Mouse (Mus musculus) left cerebral cortex, adult 8-10 months (tissue): ENCODE data around the gene Lamtor5. TPM values are rescaled to one million over a fixed set of nuclear protein-coding genes. Genes with fewer than 3 reads are reported as not detected.

Experiments
- total RNA-seq, 4 experiments: library from RNA; stranded (reverse); gene quantifications; 2 replicates each; pipeline ENCODE4 v1.2.4; 2022

Gene Lamtor5
- total RNA-seq, 4 experiments from 2014 or later, result 61.9 to 70.2 (median 63.6) TPM

Other genes starting within 250 kb of the Lamtor5 start
- gene Kcna3, start 242.7 kb upstream of the Lamtor5 start, total RNA-seq, result 10 to 100 TPM; 26.9 to 31.1 (median 27.7) TPM
- gene Kcna2, start 177.7 kb upstream of the Lamtor5 start, total RNA-seq, result 100 to 1,000 TPM; 121 to 161 (median 143) TPM
- under 1 TPM in 3 of 4 experiments, not detected in 1; 0.16 to 0.65 (median 0.61) TPM for gene Kcna10, start 95.8 kb upstream of the Lamtor5 start, total RNA-seq
- under 1 TPM in 1 of 4 experiments, not detected in 3; 0.37 TPM for gene Cym, start 57.1 kb upstream of the Lamtor5 start, total RNA-seq
- gene A630076J17Rik, start 48.2 kb upstream of the Lamtor5 start, total RNA-seq, result not detected
- under 1 TPM in 1 of 4 experiments, not detected in 3; 0.11 TPM for gene Prok1, start 39.2 kb upstream of the Lamtor5 start, total RNA-seq
- 1 to 10 TPM; 1.3 to 1.9 (median 1.7) TPM for gene Slc16a4, start 12.4 kb downstream of the Lamtor5 start, total RNA-seq
- gene Rbm15, start 54.8 kb downstream of the Lamtor5 start, total RNA-seq, result 10 to 100 TPM; 25.5 to 27.4 (median 26.5) TPM
- gene Kcnc4, start 180.7 kb downstream of the Lamtor5 start, total RNA-seq, result 10 to 100 TPM; 59.7 to 66.2 (median 61.6) TPM
- 100 to 1,000 TPM; 328 to 391 (median 344) TPM for gene Slc6a17, start 239.2 kb downstream of the Lamtor5 start, total RNA-seq